Mouse (Mus musculus): ENCODE measurements around the gene Mob1a. TPM values are rescaled to one million over a fixed set of nuclear protein-coding genes. Genes with fewer than 3 reads are reported as not detected.

The Mob1a gene
- 100 to 1,000 TPM; 204 to 207 TPM for total RNA-seq (2023)

DNA sequence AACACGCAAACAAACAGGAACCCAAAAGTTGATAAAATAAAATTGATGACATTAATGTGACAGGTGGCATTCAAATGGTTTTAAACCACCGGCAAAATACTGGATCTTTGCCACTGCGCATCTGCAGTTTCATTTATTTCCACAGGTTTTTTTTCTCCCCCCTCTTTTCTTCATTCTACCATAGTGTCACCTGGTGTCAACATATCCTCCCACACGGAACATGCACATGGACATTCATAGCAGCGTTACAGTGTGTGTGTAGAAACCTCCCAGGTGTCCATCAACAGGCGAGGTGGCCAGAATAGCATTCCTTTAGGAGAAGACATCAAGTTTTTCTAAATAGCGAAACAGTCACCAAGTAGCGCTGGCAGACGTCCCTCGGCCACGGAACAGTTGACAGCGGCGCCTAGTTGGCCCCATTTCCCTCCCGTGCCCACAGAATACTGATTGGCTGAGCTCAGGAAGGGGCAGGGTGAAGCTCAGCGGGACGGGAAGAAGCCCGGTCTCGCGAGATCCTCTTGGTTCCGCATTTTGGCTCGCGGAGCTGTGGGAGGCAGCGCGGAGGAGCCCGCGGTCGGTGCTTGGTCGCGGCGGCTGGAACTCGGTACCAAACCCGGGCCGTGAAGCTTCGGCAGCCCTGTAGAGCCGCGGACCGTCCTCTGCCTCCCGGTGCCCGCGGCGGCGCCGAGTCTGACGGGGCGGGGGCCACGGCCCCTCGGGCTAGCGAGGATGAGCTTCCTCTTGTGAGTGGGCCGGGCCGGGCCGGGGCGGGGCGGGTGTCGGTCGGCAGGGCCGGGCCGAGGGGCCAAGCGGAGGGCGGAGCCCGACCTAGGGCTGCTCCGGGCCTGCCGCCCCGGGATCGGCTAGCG lies at the start of gene Mob1a, which contains the start of gene Mthfd2:
TSS of gene Mob1a (plus strand) at position 492 of the 869 bp plus-strand sequence.
TSS of gene Mthfd2 (minus strand) at position 384 of the 869 bp plus-strand sequence.

GRCm38 (mm10) chr6:83348873-83349272 lies 23.1 kb downstream of the Mob1a start, which contains the start of gene Bola3:
Bola3 (plus strand) TSS chr6:83349147.

Other genes starting within 250 kb of the Mob1a start
- gene Pcgf1, start 248.1 kb upstream of the Mob1a start, total RNA-seq (2023) = 10 to 100 TPM; 22.7 to 26.8 TPM
- gene Lbx2, start 239.6 kb upstream of the Mob1a start, total RNA-seq (2023) = not detected
- 1 to 10 TPM; 6.0 to 8.2 TPM for gene Ccdc142, start 224.4 kb upstream of the Mob1a start, total RNA-seq (2023)
- gene Gm42688, start 224.4 kb upstream of the Mob1a start, total RNA-seq (2023) = 1 to 10 TPM; 5.8 to 6.9 TPM
- gene Mrpl53, start 217.0 kb upstream of the Mob1a start, total RNA-seq (2023) = 10 to 100 TPM; 23.5 to 23.7 TPM
- gene Mogs, start 210.5 kb upstream of the Mob1a start, total RNA-seq (2023) = 10 to 100 TPM; 34.1 to 37.5 TPM
- 10 to 100 TPM; 23.8 to 26.6 TPM for gene Wbp1, start 204.5 kb upstream of the Mob1a start, total RNA-seq (2023)
- gene Ino80b, start 200.6 kb upstream of the Mob1a start, total RNA-seq (2023) = 10 to 100 TPM; 26.6 to 28.6 TPM
- under 1 TPM in 1 of 2 experiments, not detected in 1; 0.30 TPM for gene Rtkn, start 190.6 kb upstream of the Mob1a start, total RNA-seq (2023)
- under 1 TPM in 1 of 2 experiments, not detected in 1; 0.34 TPM for gene Wdr54, start 169.6 kb upstream of the Mob1a start, total RNA-seq (2023)
- gene 1700003E16Rik, start 169.6 kb upstream of the Mob1a start, total RNA-seq (2023) = not detected
- 100 to 1,000 TPM; 127 TPM for gene Dctn1, start 160.1 kb upstream of the Mob1a start, total RNA-seq (2023)
- gene Slc4a5, start 106.2 kb upstream of the Mob1a start, total RNA-seq (2023) = not detected
- gene Mthfd2, start 108 bp upstream of the Mob1a start, total RNA-seq (2023) = 10 to 100 TPM; 21.3 to 21.8 TPM
- 10 to 100 TPM; 11.2 to 11.4 TPM for gene Bola3, start 23.1 kb downstream of the Mob1a start, total RNA-seq (2023)
- 10 to 100 TPM; 84.0 to 91.8 TPM for gene Tet3, start 133.1 kb downstream of the Mob1a start, total RNA-seq (2023)
- gene Dguok, start 181.0 kb downstream of the Mob1a start, total RNA-seq (2023) = 10 to 100 TPM; 43.8 to 49.0 TPM
- gene Actg2, start 210.2 kb downstream of the Mob1a start, total RNA-seq (2023) = not detected
- gene Stambp, start 246.7 kb downstream of the Mob1a start, total RNA-seq (2023) = 10 to 100 TPM; 23.4 to 27.7 TPM

All from monocyte, adult 59 days (primary cell).